Mouse (Mus musculus): ENCODE measurements around the gene Rbm47. TPM values are rescaled to one million over a fixed set of nuclear protein-coding genes. Genes with fewer than 3 reads are reported as not detected.
"Not testable (repeated sequence)": the region's sequence is repeated elsewhere in the genome, so short reads cannot be mapped to it uniquely, and the experiment has no call there.

Gene Rbm47
- polyA plus RNA-seq, 1 experiment from 2014 or later = 1.8 TPM

GRCm38 (mm10) chr5:66203424-66203823 lies 30.5 kb upstream of the Rbm47 start:
- ATAC-seq (ENCODE audit: insufficient number of reproducible peaks, insufficient read depth, low FRiP score, low read depth) = no peak
- no peaks in the 10 kb centered on the region for H3K27me3 ChIP-seq (ENCODE audit: control insufficient read depth, insufficient read depth, low read length)
- no peak overlapping the region for H3K27ac ChIP-seq (replicated peaks in 1 of 2; ENCODE audit: control insufficient read depth in 1 of 2, insufficient read depth in 1 of 2, low read depth in 2 of 2, low read length in 2 of 2)
- no peak overlapping the region for H3K4me3 ChIP-seq (ENCODE audit: control insufficient read depth in 1 of 2, insufficient read depth in 1 of 2, low read depth in 1 of 2, low read length in 2 of 2)
- no peak overlapping the region for H3K9ac ChIP-seq (ENCODE audit: low read length)
- no peak overlapping the region for H3K4me2 ChIP-seq (ENCODE audit: low read length)
- H3K4me1 ChIP-seq (ENCODE audit: control insufficient read depth in 2 of 2, insufficient read depth in 2 of 2, low read length in 2 of 2) = no peaks in the 10 kb centered on the region; a peak in 1 of 4 replicates
- 78% methylated on average over 1 of the region's 1 CpGs for WGBS
- H3K9me3 ChIP-seq (ENCODE audit: control insufficient read depth, low read length) = no peaks in the 10 kb centered on the region
- no peaks in the 10 kb centered on the region for H3K36me3 ChIP-seq (ENCODE audit: control insufficient read depth, insufficient read depth, low read length)

DNA sequence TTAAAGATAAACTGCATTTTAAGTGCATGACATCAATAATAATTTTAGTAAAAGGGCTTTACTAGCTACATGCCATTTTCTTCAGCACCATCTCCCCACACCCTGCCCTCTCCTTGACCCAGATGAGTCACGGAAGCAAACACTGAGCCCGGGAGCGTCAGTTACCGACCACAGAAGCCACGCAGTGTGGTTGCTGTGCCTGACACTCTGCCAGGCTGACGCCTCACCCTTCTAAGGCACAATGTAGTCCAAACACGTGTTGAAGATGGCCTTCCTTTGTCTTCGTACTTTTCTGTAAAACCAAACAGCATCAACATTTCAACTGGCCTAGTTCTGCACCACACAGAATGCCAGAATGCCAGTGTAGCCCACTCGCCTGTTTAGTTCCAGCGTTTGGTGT lies 27.1 kb upstream of the Rbm47 start:
- H3K4me1 ChIP-seq (ENCODE audit: control insufficient read depth in 2 of 2, insufficient read depth in 2 of 2, low read length in 2 of 2) = no peaks in the 10 kb centered on the region; a peak in 1 of 4 replicates
- no peak overlapping the region for H3K4me3 ChIP-seq (ENCODE audit: control insufficient read depth in 1 of 2, insufficient read depth in 1 of 2, low read depth in 1 of 2, low read length in 2 of 2)
- WGBS = 62% methylated on average over 10 of the region's 10 CpGs
- no peaks in the 10 kb centered on the region for H3K27me3 ChIP-seq (ENCODE audit: control insufficient read depth, insufficient read depth, low read length)
- H3K27ac ChIP-seq (replicated peaks in 1 of 2; ENCODE audit: control insufficient read depth in 1 of 2, insufficient read depth in 1 of 2, low read depth in 2 of 2, low read length in 2 of 2) = no peak overlapping the region
- no peak overlapping the region for H3K4me2 ChIP-seq (ENCODE audit: low read length)
- no peaks in the 10 kb centered on the region for H3K36me3 ChIP-seq (ENCODE audit: control insufficient read depth, insufficient read depth, low read length)
- no peaks in the 10 kb centered on the region for H3K9me3 ChIP-seq (ENCODE audit: control insufficient read depth, low read length)
- ATAC-seq (ENCODE audit: insufficient number of reproducible peaks, insufficient read depth, low FRiP score, low read depth) = no peak
- no peak overlapping the region for H3K9ac ChIP-seq (ENCODE audit: low read length)

DNA sequence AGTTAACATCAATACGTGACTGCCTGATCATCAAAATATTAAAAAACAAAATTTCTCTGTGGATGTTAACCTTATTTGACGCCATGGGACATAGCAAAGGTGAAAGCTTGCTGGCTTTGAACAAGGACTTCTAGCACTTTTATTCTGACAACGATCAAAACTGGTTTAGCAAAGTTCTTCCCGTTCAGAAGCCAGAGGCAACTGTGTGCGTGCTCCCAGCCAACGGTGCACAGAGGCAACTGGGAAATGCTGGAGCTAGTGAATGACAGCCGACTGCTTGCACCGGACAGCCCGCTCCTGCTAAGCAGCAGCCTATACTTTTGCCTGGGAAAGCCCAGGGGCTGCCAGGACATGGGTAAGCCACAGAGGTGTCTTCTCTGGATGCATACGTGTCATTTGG lies 22.4 kb upstream of the Rbm47 start:
- 78% methylated on average over 10 of the region's 10 CpGs for WGBS

GRCm38 (mm10) chr5:66193218-66193846 lies 20.4 kb upstream of the Rbm47 start:
- no peak overlapping the region for H3K4me2 ChIP-seq (ENCODE audit: low read length)
- H3K4me1 ChIP-seq (ENCODE audit: control insufficient read depth in 2 of 2, insufficient read depth in 2 of 2, low read length in 2 of 2) = no peaks in the 10 kb centered on the region; a peak in 1 of 4 replicates
- no peaks in the 10 kb centered on the region for H3K27me3 ChIP-seq (ENCODE audit: control insufficient read depth, insufficient read depth, low read length)
- no peaks in the 10 kb centered on the region for H3K36me3 ChIP-seq (ENCODE audit: control insufficient read depth, insufficient read depth, low read length)
- H3K9ac ChIP-seq (ENCODE audit: low read length) = no peak overlapping the region
- no peak for ATAC-seq (ENCODE audit: insufficient number of reproducible peaks, insufficient read depth, low FRiP score, low read depth)
- H3K27ac ChIP-seq (replicated peaks in 1 of 2; ENCODE audit: control insufficient read depth in 1 of 2, insufficient read depth in 1 of 2, low read depth in 2 of 2, low read length in 2 of 2) = no peak overlapping the region
- no peak overlapping the region for H3K4me3 ChIP-seq (ENCODE audit: control insufficient read depth in 1 of 2, insufficient read depth in 1 of 2, low read depth in 1 of 2, low read length in 2 of 2)
- 81% methylated on average over 11 of the region's 11 CpGs for WGBS
- H3K9me3 ChIP-seq (ENCODE audit: control insufficient read depth, low read length) = no peaks in the 10 kb centered on the region

More for the DNA sequence above, 22.4 kb upstream of the Rbm47 start:
- H3K4me3 ChIP-seq (ENCODE audit: control insufficient read depth in 1 of 2, insufficient read depth in 1 of 2, low read depth in 1 of 2, low read length in 2 of 2) = no peak overlapping the region
- no peak overlapping the region for H3K4me2 ChIP-seq (ENCODE audit: low read length)
- no peaks in the 10 kb centered on the region for H3K9me3 ChIP-seq (ENCODE audit: control insufficient read depth, low read length)
- no peak overlapping the region for H3K9ac ChIP-seq (ENCODE audit: low read length)
- no peak for ATAC-seq (ENCODE audit: insufficient number of reproducible peaks, insufficient read depth, low FRiP score, low read depth)
- no peaks in the 10 kb centered on the region for H3K36me3 ChIP-seq (ENCODE audit: control insufficient read depth, insufficient read depth, low read length)
- H3K27me3 ChIP-seq (ENCODE audit: control insufficient read depth, insufficient read depth, low read length) = no peaks in the 10 kb centered on the region
- no peak overlapping the region for H3K27ac ChIP-seq (replicated peaks in 1 of 2; ENCODE audit: control insufficient read depth in 1 of 2, insufficient read depth in 1 of 2, low read depth in 2 of 2, low read length in 2 of 2)
- H3K4me1 ChIP-seq (ENCODE audit: control insufficient read depth in 2 of 2, insufficient read depth in 2 of 2, low read length in 2 of 2) = no peaks in the 10 kb centered on the region; a peak in 1 of 4 replicates

DNA sequence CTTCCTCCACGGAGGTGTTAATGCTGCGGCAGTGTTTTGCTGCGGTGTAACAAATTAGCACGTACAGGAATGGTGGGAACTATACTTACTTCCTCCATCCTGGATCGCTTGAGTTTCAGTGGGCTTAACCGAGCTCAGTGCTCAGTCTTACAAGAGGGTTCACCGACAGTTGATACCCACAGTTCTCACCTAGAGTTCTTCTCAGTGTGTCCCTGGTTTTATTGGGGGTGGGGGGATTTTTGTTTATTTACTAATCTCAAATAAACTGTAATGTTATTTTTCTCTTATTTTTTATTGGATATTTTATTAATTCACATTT lies 18.2 kb upstream of the Rbm47 start:
- H3K4me2 ChIP-seq (ENCODE audit: low read length) = no peak overlapping the region
- 83% methylated on average over 7 of the region's 7 CpGs for WGBS
- no peaks in the 10 kb centered on the region; a peak in 1 of 4 replicates for H3K4me1 ChIP-seq (ENCODE audit: control insufficient read depth in 2 of 2, insufficient read depth in 2 of 2, low read length in 2 of 2)
- no peaks in the 10 kb centered on the region for H3K27me3 ChIP-seq (ENCODE audit: control insufficient read depth, insufficient read depth, low read length)
- H3K9me3 ChIP-seq (ENCODE audit: control insufficient read depth, low read length) = no peaks in the 10 kb centered on the region
- no peak overlapping the region for H3K27ac ChIP-seq (replicated peaks in 1 of 2; ENCODE audit: control insufficient read depth in 1 of 2, insufficient read depth in 1 of 2, low read depth in 2 of 2, low read length in 2 of 2)
- no peak for ATAC-seq (ENCODE audit: insufficient number of reproducible peaks, insufficient read depth, low FRiP score, low read depth)
- H3K36me3 ChIP-seq (ENCODE audit: control insufficient read depth, insufficient read depth, low read length) = no peaks in the 10 kb centered on the region
- H3K9ac ChIP-seq (ENCODE audit: low read length) = no peak overlapping the region
- H3K4me3 ChIP-seq (ENCODE audit: control insufficient read depth in 1 of 2, insufficient read depth in 1 of 2, low read depth in 1 of 2, low read length in 2 of 2) = no peak overlapping the region

- Histone ChIP-seq H3K27me3 (ENCODE audit: control insufficient read depth, insufficient read depth, low read length) (no peaks in the 10 kb centered on the region), H3K9ac (ENCODE audit: low read length) (no peak overlapping the region), H3K4me3 (ENCODE audit: control insufficient read depth in 1 of 2, insufficient read depth in 1 of 2, low read depth in 1 of 2, low read length in 2 of 2) (no peak overlapping the region), H3K9me3 (ENCODE audit: control insufficient read depth, low read length) (no peaks in the 10 kb centered on the region), H3K27ac (replicated peaks in 1 of 2; ENCODE audit: control insufficient read depth in 1 of 2, insufficient read depth in 1 of 2, low read depth in 2 of 2, low read length in 2 of 2) (no peak overlapping the region), H3K36me3 (ENCODE audit: control insufficient read depth, insufficient read depth, low read length) (no peaks in the 10 kb centered on the region), H3K4me2 (ENCODE audit: low read length) (no peak overlapping the region), H3K4me1 (ENCODE audit: control insufficient read depth in 2 of 2, insufficient read depth in 2 of 2, low read length in 2 of 2) (no peaks in the 10 kb centered on the region; a peak in 1 of 4 replicates)
- 72% methylated on average over 16 of the region's 16 CpGs for WGBS
- no peak for ATAC-seq (ENCODE audit: insufficient number of reproducible peaks, insufficient read depth, low FRiP score, low read depth)
These were observed 17.7 kb upstream of the Rbm47 start for GRCm38 (mm10) chr5:66190481-66191184.

- H3K36me3 ChIP-seq (ENCODE audit: control insufficient read depth, insufficient read depth, low read length); H3K4me2 ChIP-seq (ENCODE audit: low read length); H3K27ac ChIP-seq (replicated peaks in 1 of 2; ENCODE audit: control insufficient read depth in 1 of 2, insufficient read depth in 1 of 2, low read depth in 2 of 2, low read length in 2 of 2); H3K9ac ChIP-seq (ENCODE audit: low read length); ATAC-seq (ENCODE audit: insufficient number of reproducible peaks, insufficient read depth, low FRiP score, low read depth); H3K27me3 ChIP-seq (ENCODE audit: control insufficient read depth, insufficient read depth, low read length); H3K9me3 ChIP-seq (ENCODE audit: control insufficient read depth, low read length); H3K4me3 ChIP-seq (ENCODE audit: control insufficient read depth in 1 of 2, insufficient read depth in 1 of 2, low read depth in 1 of 2, low read length in 2 of 2); H3K4me1 ChIP-seq (ENCODE audit: control insufficient read depth in 2 of 2, insufficient read depth in 2 of 2, low read length in 2 of 2): not testable (repeated sequence)
- WGBS = 90% methylated on average over 6 of the region's 7 CpGs
These were observed 15.7 kb upstream of the Rbm47 start for GRCm38 (mm10) chr5:66188591-66188990.

Data from heart, embryonic 14.5 days (tissue).